Mouse (Mus musculus) testis, adult 2 months (tissue): ENCODE measurements at regions not wholly inside any gene's neighbourhood (a gene's known extent, or its start where the extent isn't known, plus 50 kb on each side); places are given as distances from the start of the nearest gene placed in this dataset.

Experiments used
- CTCF ChIP-seq: fragments of 200-500 bp; IDR thresholded peaks from 2 replicates; pipeline ENCODE4 v1.5.1; 2012; ENCODE audit warnings: low read depth, mild to moderate bottlenecking, inconsistent platforms, low read length, moderate library complexity; ENCODE audit not compliant: control insufficient read depth, insufficient read depth, insufficient replicate concordance
- POLR2A ChIP-seq: fragments of 200-500 bp; IDR thresholded peaks from 2 replicates; pipeline ENCODE4 v1.6.1; 2012; ENCODE audit warnings: low read depth, mild to moderate bottlenecking, inconsistent platforms, low read length, moderate library complexity; ENCODE audit not compliant: control insufficient read depth

- no peak for TF ChIP-seq CTCF
- no peak for TF ChIP-seq POLR2A
Observed at GRCm38 (mm10) chr2:172735621-172736020, 186.2 kb downstream of the Tfap2c start.
